Mouse (Mus musculus): ENCODE measurements around the gene Stx8. TPM values are rescaled to one million over a fixed set of nuclear protein-coding genes. Genes with fewer than 3 reads are reported as not detected.

Gene Stx8
- total and polyA plus RNA-seq, 3 experiments, result 29.5 to 152 (median 30.9) TPM

GRCm38 (mm10) chr11:68119136-68119535, 153.1 kb downstream of the Stx8 start:
- H3K9me3 ChIP-seq (replicated peaks; ENCODE audit: insufficient read depth, low read length), result no peaks in the 10 kb centered on the region
- no peaks in the 10 kb centered on the region for H3K79me2 ChIP-seq (ENCODE audit: control insufficient read depth, insufficient read depth, low read length, poor library complexity)
- no peak overlapping the region for H3K4me3 ChIP-seq (ENCODE audit: control insufficient read depth in 1 of 2, insufficient read depth in 1 of 2, low read depth in 2 of 2, low read length in 2 of 2)
- no peak overlapping the region for H3K27ac ChIP-seq (ENCODE audit: control insufficient read depth, low read depth, low read length)
- H3K36me3 ChIP-seq (ENCODE audit: control insufficient read depth in 1 of 2, insufficient read depth in 2 of 2, low read length in 2 of 2), result peaks cover 0 to 21% of the 10 kb centered on the region in 2 experiments; a peak in 2 of 4 replicates
- DNase-seq (ENCODE audit: low read depth, low spot score), result peak; percentile 83
- no peak overlapping the region for H3K9ac ChIP-seq (ENCODE audit: control insufficient read depth, low read depth, low read length, poor library complexity, severe bottlenecking)
- no peak for TF ChIP-seq JUND (IDR thresholded peaks at IDR 0.05; ENCODE audit: low read depth, low read length)
- no peak for TF ChIP-seq POLR2A (IDR thresholded peaks at IDR 0.05; ENCODE audit: control insufficient read depth in 1 of 2, insufficient read depth in 1 of 2, low read depth in 1 of 2, low read length in 2 of 2, poor library complexity in 1 of 2)
- no peak for TF ChIP-seq CHD2 (IDR thresholded peaks at IDR 0.05; ENCODE audit: low read length)
- no peak for TF ChIP-seq HCFC1 (IDR thresholded peaks at IDR 0.05; ENCODE audit: low read depth, low read length)
- TF ChIP-seq TAL1 (IDR thresholded peaks at IDR 0.05; ENCODE audit: low read length), result peak; percentile 87
- no peak for TF ChIP-seq GABPA (IDR thresholded peaks at IDR 0.05; ENCODE audit: low read depth, low read length)
- no peak for TF ChIP-seq NELFE (IDR thresholded peaks at IDR 0.05; ENCODE audit: low read depth, low read length)
- TF ChIP-seq TCF12 (IDR thresholded peaks at IDR 0.05; ENCODE audit: low read depth, low read length), result peak; percentile 97
- no peak for TF ChIP-seq MXI1 (IDR thresholded peaks at IDR 0.05; ENCODE audit: low read depth, low read length)
- TF ChIP-seq TBP (IDR thresholded peaks at IDR 0.05; ENCODE audit: low read depth, low read length), result no peak
- no peak for TF ChIP-seq USF1 (IDR thresholded peaks at IDR 0.05; ENCODE audit: low read depth, low read length)
- TF ChIP-seq POLR2AphosphoS2 (IDR thresholded peaks at IDR 0.05; ENCODE audit: low read length), result no peak
- no peak for TF ChIP-seq MAZ (IDR thresholded peaks at IDR 0.05; ENCODE audit: low read depth, low read length)
- TF ChIP-seq MAFK (IDR thresholded peaks at IDR 0.05; ENCODE audit: borderline replicate concordance, low read depth, low read length), result peak; percentile 75; the same call in 1 of the 2 replicates
- TF ChIP-seq RCOR1 (IDR thresholded peaks at IDR 0.05; ENCODE audit: low read depth, low read length), result peak; percentile 99
- no peak for TF ChIP-seq POLR2AphosphoS5 (IDR thresholded peaks at IDR 0.05; ENCODE audit: borderline replicate concordance, low read depth, low read length)
- TF ChIP-seq SMC3 (IDR thresholded peaks at IDR 0.05; ENCODE audit: low read depth, low read length), result peak; percentile 9; the same call in 1 of the 2 replicates
- TF ChIP-seq MYC (IDR thresholded peaks at IDR 0.05; ENCODE audit: low read depth, low read length), result 0 out of 2 replicates have a peak, but pooled peaks have one; percentile 36
- TF ChIP-seq CHD1 (IDR thresholded peaks at IDR 0.05; ENCODE audit: low read depth, low read length), result no peak
- peak; percentile 73 for TF ChIP-seq ETS1 (IDR thresholded peaks at IDR 0.05; ENCODE audit: low read depth, low read length)
- no peak for TF ChIP-seq ZNF384 (IDR thresholded peaks at IDR 0.05; ENCODE audit: low read depth, low read length)
- peak; percentile 94 for TF ChIP-seq GATA1 (IDR thresholded peaks at IDR 0.05; ENCODE audit: low read depth, low read length)
- TF ChIP-seq MEF2A (IDR thresholded peaks at IDR 0.05; ENCODE audit: extremely low read depth, insufficient replicate concordance, low read depth, low read length, poor library complexity, severe bottlenecking), result peak; percentile 31; the same call in 1 of the 2 replicates
- TF ChIP-seq KAT2A (conservative IDR thresholded peaks at IDR 0.05; ENCODE audit: low read depth, low read length), result no peak
- peak; percentile 53; the same call in 1 of the 2 replicates for TF ChIP-seq SIN3A (IDR thresholded peaks at IDR 0.05; ENCODE audit: low read length)
- 0 out of 2 replicates have a peak, but pooled peaks have one; percentile 47 for TF ChIP-seq BHLHE40 (IDR thresholded peaks at IDR 0.05; ENCODE audit: borderline replicate concordance, low read depth, low read length)
- no peak for TF ChIP-seq ZMIZ1 (IDR thresholded peaks at IDR 0.05; ENCODE audit: low read depth, low read length)
- no peak for TF ChIP-seq NRF1 (IDR thresholded peaks at IDR 0.05; ENCODE audit: insufficient read depth, low read depth, low read length, poor library complexity, severe bottlenecking)
- TF ChIP-seq EP300 (IDR thresholded peaks at IDR 0.05; ENCODE audit: low read depth in 1 of 2, low read length in 2 of 2), result peak; percentile 93 to 94
- no peak for TF ChIP-seq CTCF (IDR thresholded peaks at IDR 0.05 in 2 of 3, conservative IDR thresholded peaks at IDR 0.05 in 1 of 3; ENCODE audit: control insufficient read depth in 1 of 3, insufficient read depth in 1 of 3, low read depth in 2 of 3, low read length in 3 of 3, poor library complexity in 1 of 3, severe bottlenecking in 1 of 3)
- H3K4me1 ChIP-seq (ENCODE audit: control insufficient read depth in 1 of 2, insufficient read depth in 2 of 2, low read length in 2 of 2), result peaks cover 4 to 24% of the 10 kb centered on the region in 2 experiments
- no peaks in the 10 kb centered on the region for H3K27me3 ChIP-seq (ENCODE audit: control insufficient read depth in 1 of 2, insufficient read depth in 2 of 2, low read length in 2 of 2)
